Mouse (Mus musculus) c-Kit-negative CD71-positive TER-119-positive erythroid progenitor cells, embryonic 14.5 days (primary cell): ENCODE data around the gene Clcn2.

Source experiments
- DNase-seq: peaks from one replicate; pipeline ENCODE4 v3.0.0-alpha.2; 2013; ENCODE audit warnings: low read depth, low spot score

Gene Clcn2

DNA sequence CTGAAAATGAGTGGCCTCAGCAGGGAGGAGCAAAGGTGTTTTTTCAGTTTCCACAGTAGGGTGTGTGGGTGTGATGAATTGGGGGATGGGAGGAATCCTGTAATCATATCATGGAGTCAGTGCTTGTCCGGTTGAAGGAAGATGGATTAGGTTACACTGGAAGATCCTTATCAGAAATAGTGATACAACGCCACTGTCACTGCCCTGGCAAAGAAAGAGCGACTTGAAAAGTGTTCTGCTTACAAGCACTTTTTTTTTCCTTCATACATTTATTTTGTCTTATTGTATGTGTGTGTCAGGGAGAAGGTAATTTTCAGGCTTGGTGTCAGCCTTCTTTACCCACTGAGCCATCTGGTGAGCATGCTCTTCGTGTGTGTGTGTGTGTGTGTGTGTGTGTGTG lies 5.2 kb upstream of the Clcn2 start:
- no peak for DNase-seq

- no peak for DNase-seq
These were observed 4.3 kb upstream of the Clcn2 start for GRCm38 (mm10) chr16:20721808-20722207.

- DNase-seq = no peak
These were observed 578 bp upstream of the Clcn2 start for GRCm38 (mm10) chr16:20717978-20718670.

GRCm38 (mm10) chr16:20716841-20717180 lies 735 bp downstream of the Clcn2 start:
- DNase-seq = no peak

- no peak for DNase-seq
These were observed 1.3 kb downstream of the Clcn2 start for GRCm38 (mm10) chr16:20715976-20716840.

DNA sequence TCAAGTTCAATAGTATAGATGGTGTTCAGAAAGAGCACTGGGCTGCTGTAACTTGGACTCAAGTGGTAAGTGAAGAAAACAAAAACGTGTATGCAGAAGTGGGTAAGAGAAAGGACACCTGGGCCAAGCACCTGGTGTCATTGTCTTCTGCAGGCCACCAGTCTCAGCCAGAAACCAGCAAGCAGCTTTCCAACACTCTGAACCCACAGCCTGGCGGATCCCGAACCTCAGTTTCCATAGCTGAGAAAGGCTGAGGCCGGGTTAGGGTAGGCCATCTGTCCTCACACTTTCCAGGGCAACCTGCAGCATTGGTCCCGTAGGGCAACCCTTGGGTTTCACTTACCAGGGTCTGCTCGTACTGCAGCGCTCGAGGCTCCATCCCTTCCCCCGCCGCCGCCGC lies 2.0 kb downstream of the Clcn2 start:
- DNase-seq = no peak

- no peak for DNase-seq
These were observed 2.4 kb downstream of the Clcn2 start for GRCm38 (mm10) chr16:20715161-20715560.

GRCm38 (mm10) chr16:20714307-20715080 lies 3.1 kb downstream of the Clcn2 start:
- no peak for DNase-seq

GRCm38 (mm10) chr16:20712889-20713288 lies 4.7 kb downstream of the Clcn2 start:
- DNase-seq = no peak

DNA sequence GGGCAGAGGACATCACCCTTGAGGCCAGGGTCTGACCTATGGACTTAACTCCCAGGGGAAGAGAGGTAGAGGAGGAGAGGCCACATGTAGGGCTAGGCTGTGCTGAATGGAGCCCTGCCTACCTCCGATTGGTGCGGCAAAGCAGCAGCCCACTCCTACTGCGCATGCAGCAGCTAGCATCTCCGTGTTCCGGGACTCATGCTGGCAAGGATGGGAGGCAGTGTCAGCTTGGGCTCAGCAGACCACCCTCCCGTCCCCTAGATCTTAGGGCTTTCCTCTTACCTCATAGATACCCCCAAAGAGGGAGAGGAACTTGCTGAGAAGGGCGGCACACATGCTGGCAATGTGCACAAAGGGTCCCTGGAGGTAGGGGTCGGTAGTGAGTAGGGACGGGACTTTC lies 5.4 kb downstream of the Clcn2 start:
- DNase-seq = no peak

- DNase-seq = no peak
These were observed 6.7 kb downstream of the Clcn2 start for GRCm38 (mm10) chr16:20710810-20711209.

DNA sequence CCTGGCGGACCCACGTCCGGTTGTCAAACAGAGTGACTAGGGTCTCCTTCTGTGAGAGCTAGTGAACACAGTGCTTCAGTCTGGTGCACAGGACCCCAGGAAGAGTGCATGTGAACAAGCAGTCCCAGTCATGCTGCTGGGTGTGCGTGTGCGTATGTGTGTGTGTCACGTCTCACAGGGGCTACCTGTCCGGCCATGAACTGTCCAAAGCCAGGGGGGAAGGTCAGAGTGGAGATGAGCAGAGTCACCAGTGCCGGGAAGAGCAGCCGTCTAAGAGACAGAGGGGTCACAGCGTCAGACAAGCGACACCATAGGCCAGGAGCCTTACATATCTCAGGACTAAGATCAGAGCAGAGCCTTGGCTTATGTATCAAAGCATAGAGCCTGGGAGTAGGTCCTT lies 7.2 kb downstream of the Clcn2 start:
- no peak for DNase-seq

DNA sequence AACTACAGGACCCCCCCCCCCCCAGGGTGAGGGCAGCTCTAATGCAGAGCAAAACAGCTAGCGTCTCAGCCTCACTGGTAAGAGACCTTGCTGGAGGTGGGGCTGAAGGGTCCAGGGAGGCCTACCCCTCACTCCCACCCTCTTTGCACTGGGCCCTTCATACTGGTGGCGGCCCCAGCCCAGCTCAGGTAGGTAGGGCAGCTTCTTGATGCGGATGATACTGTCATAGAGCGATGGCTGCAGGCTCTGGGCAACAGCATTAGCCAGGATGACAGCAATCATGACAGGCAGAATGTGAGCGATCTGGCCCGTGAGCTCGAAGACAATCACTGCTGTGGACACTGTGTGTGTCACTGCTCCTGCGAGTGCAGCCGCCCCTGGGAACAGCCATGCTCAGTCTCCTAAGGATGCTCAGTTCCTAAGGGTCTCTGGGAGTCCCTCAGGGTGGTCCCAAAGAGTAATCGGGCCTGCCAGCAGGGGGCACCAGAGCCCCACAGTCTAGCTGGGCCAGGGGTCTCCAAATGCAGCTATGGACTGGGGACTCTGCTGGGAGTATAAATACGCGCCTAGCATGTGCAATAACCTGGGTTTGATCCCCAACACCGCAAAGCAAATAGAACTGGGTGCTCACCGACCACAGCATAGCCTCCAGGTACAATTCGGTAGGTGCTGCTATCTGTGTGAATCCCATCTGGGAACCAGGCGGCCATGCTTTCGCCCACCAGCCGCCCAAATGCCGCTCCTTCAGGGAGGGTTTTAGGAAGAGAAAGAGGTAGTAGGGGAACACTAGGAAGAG lies 8.4 kb downstream of the Clcn2 start:
- DNase-seq = no peak

GRCm38 (mm10) chr16:20708220-20708938 lies 9.2 kb downstream of the Clcn2 start:
- DNase-seq = no peak

- no peak for DNase-seq
These were observed 11.0 kb downstream of the Clcn2 start for GRCm38 (mm10) chr16:20706407-20707055.

GRCm38 (mm10) chr16:20705786-20706185 lies 11.8 kb downstream of the Clcn2 start:
- DNase-seq = no peak

- no peak for DNase-seq
These were observed 13.7 kb downstream of the Clcn2 start for GRCm38 (mm10) chr16:20703699-20704400.

DNA sequence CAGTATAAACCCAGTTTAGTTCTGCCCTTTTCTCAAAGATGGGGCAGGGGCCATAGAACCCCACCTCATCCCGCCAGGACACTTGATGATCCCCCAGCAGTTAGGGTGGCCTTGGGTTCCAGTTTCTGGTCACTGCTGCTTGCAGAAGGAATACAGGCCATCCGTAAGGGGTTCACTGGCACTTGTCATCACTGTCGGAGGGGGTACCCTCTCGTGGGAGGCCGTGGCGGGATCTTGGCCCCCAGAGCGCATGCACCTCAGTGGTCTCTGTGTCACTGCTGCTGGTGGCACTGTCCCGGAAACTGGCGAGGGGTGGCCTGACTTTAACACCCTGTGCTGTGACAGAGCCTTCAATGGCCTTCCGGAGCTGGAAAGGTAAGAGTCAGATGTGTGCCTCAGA lies 14.5 kb downstream of the Clcn2 start:
- no peak for DNase-seq

DNA sequence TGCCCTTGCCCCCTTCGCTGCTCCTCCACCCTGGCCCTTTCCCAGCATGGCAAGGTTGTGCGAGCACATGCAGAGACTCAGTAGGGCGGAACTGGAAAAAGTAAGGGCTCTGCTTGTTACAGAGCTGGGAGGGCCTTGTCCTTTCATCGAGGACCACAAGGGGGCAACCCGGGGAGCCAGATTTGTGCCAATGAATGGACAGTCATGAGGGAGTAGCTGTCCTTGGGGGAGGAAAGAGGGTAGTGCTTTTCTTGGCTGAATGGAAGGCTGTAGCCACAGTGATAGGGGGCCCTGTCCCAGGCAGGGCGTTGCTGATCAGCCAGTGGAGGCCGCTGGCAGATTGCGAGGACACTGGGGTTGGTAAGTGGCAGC lies 15.0 kb downstream of the Clcn2 start:
- DNase-seq = peak; percentile 66
